Mouse (Mus musculus) cerebellum, adult 9-10 months (tissue): ENCODE data around the gene Tshr.
"Not testable (repeated sequence)": the region's sequence is repeated elsewhere in the genome, so short reads cannot be mapped to it uniquely, and the experiment has no call there.

Experiments used
- DNase-seq: peaks from one replicate; pipeline ENCODE4 v3.0.0; 2022

The Tshr gene

GRCm38 (mm10) chr12:91384281-91385017 lies at the start of gene Tshr, which contains the start of gene Cep128:
Gene Tshr (plus strand): TSS chr12:91384563.
Gene Cep128 (minus strand): TSS chr12:91384409.
- peak; percentile 95 for DNase-seq

GRCm38 (mm10) chr12:91338656-91339055 lies 45.7 kb upstream of the Tshr start:
- not testable (repeated sequence) for DNase-seq

GRCm38 (mm10) chr12:91353783-91354182 lies 30.6 kb upstream of the Tshr start:
- no peak for DNase-seq

DNA sequence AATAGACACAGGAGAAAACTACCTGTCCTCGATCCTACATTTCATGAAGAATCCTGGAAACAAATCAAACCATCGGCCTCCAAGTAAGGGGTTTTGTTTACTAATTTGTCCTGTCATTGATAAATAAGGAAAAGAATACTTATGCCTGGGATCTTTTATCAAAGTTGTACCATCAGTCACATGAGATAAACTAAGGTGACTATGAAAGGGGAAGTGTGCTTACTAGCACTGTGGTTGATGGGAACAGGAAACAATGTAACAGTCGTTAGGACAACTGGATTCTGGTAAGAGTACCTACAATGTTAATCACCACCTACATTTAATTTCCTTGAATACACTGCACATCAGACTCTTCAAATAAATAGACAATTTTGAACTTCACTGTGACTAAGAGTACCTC lies 15.2 kb upstream of the Tshr start:
- DNase-seq: no peak

DNA sequence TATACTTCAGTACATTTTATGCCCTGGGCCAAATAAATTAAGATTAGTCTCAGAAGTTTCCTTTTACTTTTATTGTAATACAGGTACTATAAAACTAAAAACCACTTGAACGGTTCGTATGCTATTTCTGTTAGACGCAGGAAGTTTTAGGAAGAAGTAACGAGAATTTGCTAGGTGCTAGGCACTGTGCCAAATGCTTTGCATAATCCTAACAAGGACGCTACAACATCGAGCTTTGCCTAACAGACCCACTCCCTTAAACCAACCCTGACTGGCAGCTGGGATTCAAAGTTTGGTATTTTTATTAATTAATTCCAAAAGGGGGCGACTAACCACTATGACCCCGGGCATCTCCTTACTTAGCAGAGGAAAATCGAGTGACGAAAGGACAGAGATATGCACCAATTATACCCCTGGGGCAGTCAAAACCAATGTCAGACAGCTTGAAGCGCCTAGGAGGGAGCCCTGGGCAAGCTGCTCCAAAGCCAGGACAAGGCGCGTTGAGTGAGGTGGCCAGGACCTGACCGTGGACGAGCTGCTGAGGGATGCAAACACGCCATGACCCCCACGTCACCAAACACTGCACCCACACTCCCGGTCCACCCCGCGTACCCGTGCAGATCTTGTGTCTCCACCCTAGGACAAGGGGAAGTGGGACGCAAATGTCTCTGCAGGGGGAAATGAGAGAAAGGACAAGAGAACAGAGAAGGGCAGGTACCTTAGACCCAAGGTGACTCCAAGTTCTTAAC lies 673 bp upstream of the Tshr start:
- peak; percentile 31 for DNase-seq

GRCm38 (mm10) chr12:91400232-91401048 lies 16.1 kb downstream of the Tshr start:
- DNase-seq: peak; percentile 52

GRCm38 (mm10) chr12:91401049-91401352 lies 16.6 kb downstream of the Tshr start:
- DNase-seq: no peak

- no peak for DNase-seq
Observed at GRCm38 (mm10) chr12:91410306-91410705, 25.9 kb downstream of the Tshr start.

- DNase-seq: no peak
Observed at GRCm38 (mm10) chr12:91412461-91413182, 28.3 kb downstream of the Tshr start.

- DNase-seq: no peak
Observed at GRCm38 (mm10) chr12:91415112-91415511, 30.7 kb downstream of the Tshr start.

DNA sequence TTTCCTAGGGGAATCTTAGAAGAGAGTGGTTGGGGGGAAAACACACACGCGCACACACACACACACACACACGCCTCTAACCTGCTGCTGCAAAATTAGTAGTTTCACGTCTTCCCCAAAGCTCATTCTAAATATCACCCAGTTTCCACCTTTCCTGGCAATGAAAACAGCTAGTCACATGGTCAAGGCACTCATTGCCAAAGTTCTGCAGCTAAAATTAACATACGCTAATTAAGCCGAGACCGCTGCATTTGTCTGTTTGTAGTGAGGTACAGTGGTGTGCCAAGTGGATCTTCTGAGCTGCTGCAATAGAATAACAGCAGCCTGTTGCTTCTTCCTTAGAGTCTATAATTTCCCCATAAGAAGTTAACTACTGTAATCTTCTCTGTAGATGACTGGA lies 32.5 kb downstream of the Tshr start:
- DNase-seq: no peak

GRCm38 (mm10) chr12:91418791-91419190 lies 34.4 kb downstream of the Tshr start:
- DNase-seq: peak; percentile 26

GRCm38 (mm10) chr12:91421272-91421671 lies 36.9 kb downstream of the Tshr start:
- DNase-seq: no peak

DNA sequence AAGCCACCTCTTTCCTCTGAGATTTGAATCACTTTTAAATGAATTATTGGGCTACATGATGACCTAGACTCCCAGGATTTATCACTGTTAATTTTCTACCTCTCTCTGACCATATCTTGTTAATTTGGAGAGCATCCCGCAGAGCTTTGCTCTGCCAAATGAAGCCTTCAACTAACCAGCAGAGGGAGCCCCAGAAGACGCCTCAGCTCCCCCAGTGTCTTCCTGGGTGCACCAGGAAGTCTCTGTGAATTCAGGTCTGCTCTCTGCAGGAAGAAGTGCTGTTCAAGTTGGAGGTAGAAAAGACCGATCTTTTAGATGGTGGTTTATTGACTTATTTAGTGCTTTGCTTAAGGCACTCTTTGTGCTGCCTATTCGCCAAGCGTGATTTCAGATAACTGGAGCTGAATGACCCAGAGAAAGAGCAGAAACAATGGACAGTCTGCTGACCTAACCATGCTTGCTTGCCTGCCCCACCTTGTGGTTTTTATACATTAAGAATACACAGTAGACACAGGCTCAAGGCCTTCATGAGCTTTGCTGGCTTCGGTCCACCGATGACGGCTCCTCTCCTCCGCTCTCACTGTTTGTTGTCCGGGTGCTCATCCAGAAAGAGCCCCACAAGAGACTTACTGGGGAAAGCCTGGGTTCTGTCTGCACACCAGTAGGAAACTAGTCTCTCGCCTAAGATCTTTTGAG lies 38.9 kb downstream of the Tshr start:
- DNase-seq: peak; percentile 21

DNA sequence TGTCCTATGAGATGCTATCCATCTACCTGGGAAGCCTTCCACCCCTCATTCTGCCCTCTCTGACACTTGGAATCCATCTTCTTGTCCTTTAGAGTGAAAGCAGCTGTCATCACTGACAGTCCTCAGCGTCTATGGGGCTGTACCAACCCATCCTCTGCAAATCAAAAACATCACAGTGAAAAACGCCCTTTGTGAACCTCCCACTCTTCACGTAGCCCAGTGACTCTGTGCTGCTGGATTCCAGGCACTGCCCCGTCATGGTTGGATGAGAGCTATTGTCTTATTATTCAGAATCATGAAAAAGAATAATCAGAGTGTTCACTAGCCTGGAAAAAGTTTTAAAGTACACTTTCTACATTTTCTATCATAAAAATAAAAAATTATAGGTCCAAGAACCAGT lies 42.1 kb downstream of the Tshr start:
- no peak for DNase-seq

DNA sequence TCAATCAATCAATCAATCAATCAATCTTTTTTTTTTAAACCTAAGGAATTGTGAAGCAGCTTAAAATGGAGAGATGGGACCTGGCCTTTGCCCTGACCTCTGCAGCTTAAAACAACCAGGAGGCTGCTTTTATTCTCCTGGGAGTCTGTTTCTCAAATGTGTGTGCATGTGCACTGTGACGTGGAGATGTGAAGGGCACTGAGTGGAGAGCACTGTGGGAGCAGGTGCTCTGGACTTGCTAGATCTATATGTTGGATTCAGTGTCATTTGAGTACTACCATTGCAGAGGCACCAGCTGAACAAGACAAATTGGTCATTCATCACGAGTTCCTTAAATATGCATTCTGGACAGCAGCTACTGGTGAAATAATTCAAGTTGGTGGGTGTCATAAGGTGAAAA lies 42.8 kb downstream of the Tshr start:
- no peak for DNase-seq

DNA sequence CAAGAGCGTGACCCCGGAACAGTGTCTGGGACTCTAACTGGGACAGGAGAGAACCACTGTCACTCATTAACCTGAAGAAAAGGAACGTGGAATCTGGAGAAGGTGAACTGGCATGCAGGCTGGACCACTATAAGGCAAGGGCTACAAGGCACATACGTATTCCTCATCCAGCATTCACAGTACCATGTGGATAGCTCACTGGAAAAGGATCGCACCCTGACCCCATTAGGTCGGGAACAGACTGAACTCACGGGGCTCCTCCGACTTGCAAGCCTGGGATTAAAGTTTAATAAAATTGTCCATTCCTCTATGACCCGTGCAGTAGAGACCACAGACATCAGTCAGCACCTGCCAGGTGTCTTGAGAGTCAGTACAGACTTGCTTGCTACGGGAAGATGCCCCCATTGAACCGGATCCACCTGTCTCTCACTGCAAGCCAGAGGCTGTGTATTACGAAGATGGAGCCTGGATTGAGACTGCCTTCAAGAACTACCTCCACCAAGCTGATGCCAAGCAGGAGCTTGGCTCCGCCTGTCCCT lies 97.9 kb downstream of the Tshr start:
- DNase-seq: no peak

- no peak for DNase-seq
Observed at GRCm38 (mm10) chr12:91486342-91486741, 102.0 kb downstream of the Tshr start.

DNA sequence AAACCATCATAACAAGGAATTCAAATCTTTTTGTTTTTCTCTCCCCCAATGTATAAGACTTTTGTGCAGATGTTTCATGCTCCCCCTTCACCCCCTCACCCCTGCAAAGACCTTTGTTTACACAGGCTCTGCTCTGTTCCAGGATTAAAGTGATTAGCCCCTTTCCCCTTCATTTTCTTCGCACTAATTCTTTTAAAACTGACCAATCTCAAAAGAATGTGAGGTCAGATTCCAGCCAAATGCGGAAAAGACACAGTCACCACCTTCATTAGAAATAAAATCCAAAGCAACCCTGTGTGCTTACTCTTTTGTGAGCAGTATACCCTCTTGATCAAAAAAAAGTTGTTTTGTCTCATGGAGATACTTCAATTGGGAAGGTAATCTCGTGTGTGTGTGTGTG lies 104.0 kb downstream of the Tshr start:
- DNase-seq: no peak

GRCm38 (mm10) chr12:91495497-91496225 lies 111.3 kb downstream of the Tshr start:
- DNase-seq: no peak

DNA sequence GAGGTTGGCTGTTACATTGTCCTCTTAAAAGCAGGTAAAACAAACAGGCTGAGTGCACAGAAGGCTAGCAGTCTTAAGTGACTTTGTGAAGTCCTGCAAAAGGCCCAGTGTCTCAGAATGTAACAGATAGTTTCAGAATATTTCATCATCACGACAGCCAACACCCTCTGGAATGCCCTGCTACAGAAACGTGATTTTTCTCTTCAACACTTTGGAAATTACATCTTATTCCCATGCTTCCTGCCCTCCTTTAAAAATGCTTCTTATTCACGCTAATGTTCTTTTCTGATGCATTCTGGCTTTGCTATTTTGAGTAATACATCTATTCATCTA lies 111.8 kb downstream of the Tshr start:
- DNase-seq: no peak
